Mouse (Mus musculus) retina, adult 2 months (tissue): ENCODE results near the gene Cd59a.
"Not testable (repeated sequence)": the region's sequence is repeated elsewhere in the genome, so short reads cannot be mapped to it uniquely, and the experiment has no call there.

Experiments used
- DNase-seq: peaks from one replicate; pipeline ENCODE4 v3.0.0-alpha.2; 2012; ENCODE audit warnings: low read depth, low spot score

Cd59a gene

GRCm38 (mm10) chr2:104109021-104109420, 13.4 kb downstream of the Cd59a start:
- DNase-seq: not testable (repeated sequence)

- no peak for DNase-seq
These were observed 13.9 kb downstream of the Cd59a start for GRCm38 (mm10) chr2:104109528-104109927.

GRCm38 (mm10) chr2:104110031-104110430, 14.4 kb downstream of the Cd59a start:
- DNase-seq: no peak

DNA sequence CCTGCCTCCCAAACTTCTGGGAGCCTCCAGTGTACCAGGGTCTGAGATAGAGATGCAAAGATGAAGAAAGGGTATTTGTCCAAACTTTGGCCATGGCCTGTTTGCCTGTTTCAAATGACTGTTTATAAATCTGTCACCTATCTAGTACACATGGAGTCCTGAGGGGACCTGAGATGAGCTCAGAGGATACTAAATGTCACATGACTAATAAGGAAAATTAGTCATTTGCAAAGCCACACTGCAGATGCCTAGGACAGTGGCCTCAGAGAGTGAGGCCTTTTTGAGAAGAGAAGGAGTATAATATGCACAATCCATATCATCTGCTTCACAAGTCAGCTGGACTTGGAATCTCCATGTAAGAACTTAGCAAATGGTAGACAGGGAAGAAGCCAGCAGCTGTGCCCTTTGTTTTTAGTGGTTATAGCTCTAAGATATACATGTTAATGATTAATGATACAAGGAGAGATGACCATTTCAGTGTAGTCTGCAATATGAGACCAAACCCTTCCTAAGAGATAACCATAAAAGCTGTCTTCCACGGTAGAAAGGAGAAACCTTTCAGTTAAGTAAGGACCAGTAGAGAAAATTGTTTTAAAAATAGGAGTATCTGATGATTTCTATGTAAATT, 15.7 kb downstream of the Cd59a start:
- not testable (repeated sequence) for DNase-seq

- DNase-seq: not testable (repeated sequence)
These were observed 18.0 kb downstream of the Cd59a start for GRCm38 (mm10) chr2:104113563-104113962.

DNA sequence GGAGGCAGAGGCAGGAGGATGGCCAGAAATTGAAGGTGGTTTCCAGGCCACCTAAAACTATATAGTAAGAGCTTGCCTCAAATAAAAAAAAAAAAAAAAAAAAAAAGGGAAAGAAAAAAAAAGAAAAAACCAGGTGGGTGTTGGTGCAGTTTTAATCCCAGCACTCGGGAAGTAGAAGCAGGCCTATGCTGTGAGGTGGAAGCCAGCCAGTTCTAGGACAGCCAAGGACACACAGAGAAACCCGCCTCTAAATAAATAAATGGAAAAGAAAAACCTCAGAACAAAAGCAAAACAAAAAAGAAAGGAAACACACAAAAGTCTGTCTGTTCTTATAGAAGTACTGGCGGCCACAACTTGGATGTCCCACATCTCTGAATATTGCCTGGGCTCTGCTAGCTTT, 19.3 kb downstream of the Cd59a start:
- DNase-seq: no peak

GRCm38 (mm10) chr2:104117173-104117572, 21.6 kb downstream of the Cd59a start:
- DNase-seq: not testable (repeated sequence)

- no peak for DNase-seq
These were observed 23.5 kb downstream of the Cd59a start for GRCm38 (mm10) chr2:104119097-104119496.

DNA sequence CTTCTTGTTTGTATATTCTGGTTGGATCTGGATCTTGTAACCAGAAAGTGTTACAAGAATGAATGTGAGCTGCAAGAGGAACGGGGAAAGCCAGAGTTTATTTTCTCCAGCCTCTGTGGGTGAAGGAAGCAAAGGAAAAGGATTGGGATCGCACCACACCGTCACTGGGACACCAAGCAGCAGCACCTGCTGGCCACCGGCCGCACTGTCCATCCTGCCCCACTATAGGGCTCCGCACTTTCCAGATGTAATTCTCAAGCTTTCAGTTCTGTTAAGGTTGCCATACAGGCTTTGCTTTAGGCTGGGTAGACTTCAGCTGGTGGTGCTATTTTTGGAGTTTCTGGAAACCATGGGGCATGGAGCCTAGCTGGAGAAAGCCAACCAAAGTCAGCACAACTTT, 24.7 kb downstream of the Cd59a start:
- DNase-seq: no peak

DNA sequence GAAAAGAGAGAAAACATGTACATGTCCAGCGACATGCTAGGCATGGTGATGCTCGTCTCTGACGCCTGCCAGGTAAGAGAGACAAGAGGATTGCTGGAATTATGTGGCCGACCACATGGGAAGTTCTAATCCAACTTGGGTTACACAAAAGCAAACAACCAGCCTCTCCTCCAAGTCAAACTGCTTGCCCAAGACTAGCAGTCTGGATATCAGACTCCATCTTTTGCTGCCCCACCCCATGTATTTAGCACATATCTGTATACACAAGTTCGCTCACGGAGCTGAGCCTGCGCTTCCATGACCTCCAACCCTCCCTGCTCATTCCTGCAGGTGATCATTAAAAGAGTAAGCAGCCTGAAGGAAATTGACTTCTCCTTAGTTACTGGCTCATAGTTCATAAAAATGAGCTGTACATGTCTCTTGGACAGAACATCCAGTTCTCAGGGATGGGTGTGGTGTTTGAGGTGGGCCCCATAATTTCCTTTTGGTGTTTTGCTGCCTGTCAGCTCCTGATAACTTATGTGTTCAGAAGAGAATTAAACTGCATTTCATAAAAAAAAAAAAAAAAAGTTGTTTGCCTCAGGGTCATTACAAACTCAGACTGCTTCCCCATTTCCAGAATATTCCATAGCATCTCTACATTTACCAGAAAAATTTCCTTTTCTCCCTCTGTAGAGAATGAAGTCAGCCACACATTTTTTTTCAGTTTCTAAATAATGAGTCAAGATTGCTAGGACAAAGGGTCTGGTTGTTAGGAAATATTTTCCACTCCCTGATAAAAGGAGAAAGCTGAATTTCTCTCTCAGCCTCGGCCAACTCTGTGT, 26.3 kb downstream of the Cd59a start:
- DNase-seq: no peak

DNA sequence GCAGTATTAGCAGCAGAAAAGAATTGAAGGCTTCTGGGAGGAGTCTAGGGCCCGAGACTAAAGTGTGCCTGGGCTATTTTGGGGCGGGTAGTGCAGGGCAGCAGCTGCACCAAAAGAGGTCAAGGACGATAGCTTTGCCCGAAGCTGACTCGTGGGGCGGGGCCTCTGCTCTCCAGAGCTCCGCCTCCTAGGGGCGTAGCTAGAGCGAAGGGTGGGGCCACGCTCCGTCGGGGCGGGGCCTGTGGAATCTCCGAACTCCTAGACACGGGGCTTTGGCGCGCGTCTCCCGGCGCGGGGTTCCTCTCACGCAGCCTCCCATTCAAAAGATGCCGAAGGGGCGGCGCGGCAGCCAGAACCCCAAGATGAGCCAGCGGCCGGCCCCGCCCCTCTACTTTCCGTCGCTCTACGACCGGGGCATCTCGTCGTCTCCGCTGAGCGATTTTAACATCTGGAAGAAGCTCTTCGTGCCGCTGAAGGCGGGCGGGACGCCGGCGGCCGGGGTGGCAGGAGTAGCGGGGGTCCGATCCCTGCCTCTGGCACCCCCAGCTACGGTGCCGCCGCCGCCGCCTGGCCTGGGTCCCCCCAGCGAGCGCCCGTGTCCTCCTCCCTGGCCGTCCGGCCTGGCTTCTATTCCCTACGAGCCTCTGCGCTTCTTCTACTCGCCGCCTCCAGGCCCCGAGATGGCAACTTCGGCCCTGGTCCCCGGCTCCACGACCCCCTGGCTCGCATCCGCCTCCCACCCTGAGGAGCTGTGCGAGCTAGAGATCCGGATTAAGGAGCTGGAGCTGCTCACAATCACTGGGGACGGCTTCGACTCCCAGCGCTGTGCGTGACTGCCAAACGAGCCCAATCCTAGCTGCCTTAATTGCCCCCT, 27.1 kb downstream of the Cd59a start, which contains the start of gene A930018P22Rik:
A930018P22Rik (plus strand) TSS at position 265 of the 874 bp plus-strand sequence.
- DNase-seq: peak; percentile 94

- no peak for DNase-seq
These were observed 27.9 kb downstream of the Cd59a start for GRCm38 (mm10) chr2:104123540-104123939.

DNA sequence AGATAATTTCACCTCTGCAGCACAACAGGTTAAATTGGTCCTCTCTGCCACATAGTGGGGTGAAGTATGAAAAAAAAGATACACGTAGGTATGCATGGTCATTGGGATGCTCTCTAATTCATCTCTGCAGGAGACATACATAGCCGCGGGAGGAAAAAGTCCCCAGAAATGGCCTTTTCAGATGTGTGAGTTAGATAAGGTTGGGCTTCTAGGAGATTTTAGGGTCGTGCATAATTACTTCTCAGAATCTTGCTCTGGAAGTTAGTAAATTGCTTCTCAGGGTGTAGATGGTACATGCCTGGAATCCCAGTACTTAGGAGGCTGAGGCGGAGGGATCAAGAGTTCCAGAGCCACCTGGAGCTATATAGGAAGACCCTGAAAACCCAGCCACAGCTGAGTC, 28.5 kb downstream of the Cd59a start:
- no peak for DNase-seq

DNA sequence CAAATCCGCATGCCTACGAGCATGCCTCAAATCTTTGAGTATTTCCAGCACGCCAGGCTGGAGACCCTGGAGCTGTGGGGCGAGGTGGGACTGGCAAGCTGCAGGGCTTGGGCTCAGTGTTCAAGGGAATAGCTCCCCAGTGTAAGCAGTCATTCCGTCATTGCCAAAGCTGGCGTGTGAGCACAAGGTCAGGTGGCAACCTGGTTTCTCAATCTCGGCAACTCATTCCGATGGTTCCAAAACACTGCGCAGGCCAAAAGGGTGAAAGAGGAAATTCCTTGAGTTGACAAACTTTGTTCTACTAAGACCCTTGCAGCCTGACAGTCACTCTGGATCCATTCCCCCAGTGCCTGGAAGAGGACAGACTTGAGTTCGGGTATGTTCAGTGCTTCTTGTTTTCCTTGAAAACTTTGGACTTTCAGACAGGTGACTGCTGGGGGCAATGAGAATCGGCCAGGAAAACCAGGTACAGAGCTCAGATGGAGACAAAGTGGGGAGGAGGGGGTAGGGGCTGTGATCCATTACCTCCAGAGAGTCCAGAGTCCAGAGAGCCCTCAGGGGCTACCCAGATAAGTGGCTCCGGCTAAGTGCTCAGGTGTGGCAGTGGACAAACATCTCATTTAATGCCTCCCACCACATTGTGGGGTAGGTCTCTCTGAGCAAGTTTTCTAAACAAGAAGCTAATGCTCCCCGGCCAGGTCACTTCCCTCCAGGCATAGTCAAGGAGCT, 33.4 kb downstream of the Cd59a start:
- no peak for DNase-seq

DNA sequence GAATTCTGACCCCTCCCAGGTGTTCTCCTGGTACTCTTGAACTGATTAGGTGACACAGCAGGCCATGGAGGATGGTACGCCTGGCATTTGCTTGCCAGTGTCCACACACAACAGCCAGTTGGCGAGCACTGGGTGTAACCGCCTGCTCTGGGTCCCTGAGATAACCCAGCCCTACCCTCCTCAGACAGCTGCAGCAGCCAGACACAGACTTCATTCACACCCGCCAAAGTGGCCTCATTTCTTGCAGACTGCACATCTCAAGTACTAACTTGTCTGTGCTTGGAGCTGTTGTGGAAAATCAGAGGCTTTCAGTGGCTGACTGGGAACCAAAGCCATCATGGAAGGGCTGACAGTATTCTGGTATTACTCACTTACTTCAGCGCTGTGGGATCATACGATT, 34.6 kb downstream of the Cd59a start:
- DNase-seq: no peak

- DNase-seq: no peak
These were observed 35.4 kb downstream of the Cd59a start for GRCm38 (mm10) chr2:104130969-104131368.

GRCm38 (mm10) chr2:104132266-104132859, 36.8 kb downstream of the Cd59a start:
- DNase-seq: no peak

GRCm38 (mm10) chr2:104133042-104133810, 37.6 kb downstream of the Cd59a start:
- no peak for DNase-seq

- DNase-seq: peak; percentile 70
These were observed 38.8 kb downstream of the Cd59a start for GRCm38 (mm10) chr2:104134150-104135056.
